Mouse (Mus musculus) forebrain, embryonic 13.5 days (tissue): ENCODE results near the gene Wnt11. TPM values are rescaled to one million over a fixed set of nuclear protein-coding genes. Genes with fewer than 3 reads are reported as not detected.

Experiments used
- ATAC-seq: fragments of 200-750 bp; cut with Nextera tagmentation; 2 replicates; pipeline ENCODE4 v1.8.0; 2017
- H3K27ac ChIP-seq: fragments of 300-500 bp; sonication (generic); 2 replicates; pipeline ENCODE4 v1.5.1; 2015; ENCODE audit warnings: inconsistent platforms, mild to moderate bottlenecking, moderate library complexity
- H3K27me3 ChIP-seq: fragments of 300-500 bp; sonication (generic); 2 replicates; pipeline ENCODE4 v1.6.1; 2015; ENCODE audit warnings: mild to moderate bottlenecking, inconsistent platforms
- H3K36me3 ChIP-seq: fragments of 300-500 bp; sonication (generic); 2 replicates; pipeline ENCODE4 v1.6.1; 2015; ENCODE audit warnings: mild to moderate bottlenecking, inconsistent platforms; ENCODE audit not compliant: poor library complexity, severe bottlenecking
- H3K4me1 ChIP-seq: fragments of 300-500 bp; sonication (generic); 2 replicates; pipeline ENCODE4 v1.6.1; 2015; ENCODE audit warnings: inconsistent platforms
- H3K4me2 ChIP-seq: fragments of 300-500 bp; sonication (generic); 2 replicates; pipeline ENCODE4 v1.6.1; 2015; ENCODE audit warnings: inconsistent platforms, mild to moderate bottlenecking, moderate library complexity
- H3K4me3 ChIP-seq: fragments of 300-500 bp; sonication (generic); 2 replicates; pipeline ENCODE4 v1.5.1; 2015; ENCODE audit warnings: mild to moderate bottlenecking, inconsistent platforms
- H3K9ac ChIP-seq: fragments of 300-500 bp; sonication (generic); 2 replicates; pipeline ENCODE4 v1.6.1; 2015; ENCODE audit warnings: mild to moderate bottlenecking, inconsistent platforms
- H3K9me3 ChIP-seq: fragments of 300-500 bp; sonication (generic); replicated peaks from 2 replicates; pipeline ENCODE4 v1.6.1; 2016; ENCODE audit warnings: inconsistent platforms
- WGBS: fragments of 180-500 bp; shearing (Covaris S2); methylation state at CpG from one replicate; pipeline ENCODE4 v1.1.7; 2015; 5-methylcytosine and 5-hydroxymethylcytosine counted together
- polyA plus RNA-seq: library from polyadenylated mRNA; unstranded; fragments of >200 nt; fragmentation: Nextera tagmentation; extraction: Ambion mirVana; gene quantifications from 2 replicates; pipeline ENCODE4 v1.2.1, GENCODE M21; 2015

Wnt11 gene
- polyA plus RNA-seq, 1 experiment from 2014 or later: 0.23 TPM

DNA sequence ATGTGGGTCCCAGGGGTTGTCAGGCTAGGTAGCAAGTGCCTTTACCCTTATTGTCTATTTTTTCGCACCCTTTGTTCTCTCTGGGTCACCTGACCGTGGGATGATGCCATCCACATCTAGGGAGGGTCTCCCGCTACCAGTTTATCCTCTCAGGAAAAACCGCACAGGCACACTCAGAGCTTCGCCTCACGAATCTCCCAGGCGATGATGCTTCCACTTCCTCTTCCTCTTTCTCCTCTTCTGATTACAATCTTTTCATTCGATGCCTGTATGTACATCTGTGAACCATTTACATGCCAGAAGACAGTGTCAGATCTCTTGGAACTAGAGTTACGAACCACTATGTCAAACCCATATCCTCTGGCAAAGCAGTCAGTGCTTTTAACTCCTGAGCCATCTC lies 31.7 kb upstream of the Wnt11 start:
- Histone ChIP-seq H3K36me3 (no peaks in the 10 kb centered on the region), H3K27me3 (no peaks in the 10 kb centered on the region), H3K27ac (no peak overlapping the region), H3K4me3 (no peak overlapping the region), H3K4me2 (no peak overlapping the region), H3K9me3 (peaks cover 5% of the 10 kb centered on the region; the same call in 1 of the 2 replicates), H3K9ac (no peak overlapping the region), H3K4me1 (no peaks in the 10 kb centered on the region)
- no peak for ATAC-seq
- WGBS: 87% methylated on average over 9 of the region's 9 CpGs

DNA sequence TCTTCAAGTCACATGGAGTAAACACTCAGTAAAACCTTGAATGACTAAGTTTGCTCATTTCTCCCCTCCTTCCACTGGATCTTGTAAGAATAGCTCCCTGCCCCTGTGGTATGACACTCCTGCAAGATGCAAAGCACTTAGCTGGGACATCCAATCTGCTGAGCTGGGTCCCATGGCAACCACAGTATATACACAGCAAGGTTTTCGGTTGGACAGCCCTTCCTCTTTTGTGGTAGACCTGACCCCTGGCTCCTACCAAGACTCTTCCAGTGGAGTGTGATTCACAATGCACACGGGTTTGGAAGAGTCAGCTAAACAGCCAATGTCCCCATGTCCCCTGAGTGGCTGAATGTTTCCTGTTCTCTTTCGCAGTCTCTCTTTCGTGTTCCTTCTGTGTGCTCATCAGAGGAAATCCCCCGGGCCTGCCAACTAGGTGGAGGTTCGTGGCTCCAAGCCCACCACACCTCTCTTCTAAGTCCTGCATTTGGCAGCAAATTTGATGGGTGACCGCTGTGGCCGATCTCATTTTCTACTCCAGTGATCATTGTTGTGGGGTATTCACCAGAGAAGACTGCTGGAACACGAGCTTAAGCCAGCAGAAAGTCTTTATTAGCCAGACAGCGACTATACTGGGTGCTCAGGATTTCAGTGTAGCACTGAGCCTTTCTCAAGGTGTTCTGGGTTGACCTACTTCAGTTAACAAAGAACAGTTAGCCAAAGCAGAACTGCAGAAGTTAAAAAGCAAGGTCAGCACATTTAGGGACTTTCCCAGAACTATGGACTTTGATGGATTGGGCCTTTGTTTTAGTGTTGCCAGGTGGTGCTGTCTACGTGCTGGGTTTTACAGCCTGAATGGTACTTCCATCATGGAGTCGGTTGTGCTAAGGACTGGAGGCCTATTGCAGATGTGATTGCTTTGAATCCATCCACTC lies 29.8 kb upstream of the Wnt11 start:
- H3K9me3 ChIP-seq: peaks cover 5% of the 10 kb centered on the region; the same call in 1 of the 2 replicates
- 59% methylated on average over 12 of the region's 12 CpGs for WGBS
- H3K9ac ChIP-seq: no peak overlapping the region
- no peak overlapping the region for H3K4me2 ChIP-seq
- no peaks in the 10 kb centered on the region for H3K36me3 ChIP-seq
- H3K27me3 ChIP-seq: no peaks in the 10 kb centered on the region
- ATAC-seq: 0 out of 2 replicates have a peak, but pooled peaks have one; percentile 21
- H3K4me1 ChIP-seq: no peaks in the 10 kb centered on the region
- no peak overlapping the region for H3K27ac ChIP-seq
- H3K4me3 ChIP-seq: no peak overlapping the region

DNA sequence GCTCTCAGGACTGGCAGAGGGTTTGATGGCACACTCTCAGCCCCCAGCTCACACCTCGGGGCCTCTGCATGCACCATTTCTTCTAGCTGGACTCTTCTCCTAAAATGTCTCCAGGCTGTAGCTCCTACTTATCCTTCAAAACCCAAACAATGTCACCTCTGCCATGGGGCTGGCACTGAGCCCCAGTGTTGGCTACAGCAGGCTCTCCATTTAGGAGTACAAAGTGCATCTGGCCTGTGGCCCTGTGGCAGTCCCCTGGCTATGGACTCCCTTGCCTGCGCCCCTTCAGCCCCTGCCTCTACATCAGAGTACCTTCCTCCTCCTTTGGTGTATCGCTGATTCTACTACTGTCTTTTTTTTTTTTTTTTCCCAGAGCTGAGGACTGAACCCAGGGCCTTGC lies 28.0 kb upstream of the Wnt11 start:
- ATAC-seq: no peak
- WGBS: 78% methylated on average over 3 of the region's 3 CpGs
- Histone ChIP-seq H3K9ac (no peak overlapping the region), H3K27ac (no peak overlapping the region), H3K9me3 (peaks cover 5% of the 10 kb centered on the region; the same call in 1 of the 2 replicates), H3K36me3 (no peaks in the 10 kb centered on the region), H3K4me3 (no peak overlapping the region), H3K4me1 (no peaks in the 10 kb centered on the region), H3K27me3 (no peaks in the 10 kb centered on the region), H3K4me2 (no peak overlapping the region)

DNA sequence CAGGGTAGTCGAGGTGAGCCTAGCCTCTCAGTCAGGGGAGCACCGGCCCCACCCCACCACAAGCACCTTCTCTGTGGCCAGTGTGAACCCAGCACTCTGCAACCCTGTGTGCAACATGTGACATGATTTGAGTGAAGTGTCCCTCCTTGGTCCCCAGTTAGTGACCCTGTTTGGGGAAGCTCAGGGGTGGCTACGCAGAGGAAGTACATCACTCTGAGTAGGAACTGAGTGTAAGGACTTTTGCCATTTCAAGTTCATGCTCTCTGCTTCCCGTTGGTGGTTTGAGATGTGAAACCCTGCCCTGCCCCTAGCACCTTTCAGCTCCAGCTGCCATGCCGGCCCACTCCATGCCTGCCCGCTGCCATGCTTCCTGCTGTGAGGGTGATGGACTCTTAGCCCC lies 25.5 kb upstream of the Wnt11 start:
- H3K4me2 ChIP-seq: no peak overlapping the region
- H3K27me3 ChIP-seq: 0 out of 2 replicates have a peak, but pooled peaks cover 3% of the 10 kb centered on the region
- no peak overlapping the region for H3K4me3 ChIP-seq
- H3K27ac ChIP-seq: no peak overlapping the region
- 92% methylated on average over 6 of the region's 6 CpGs for WGBS
- no peak overlapping the region for H3K9ac ChIP-seq
- no peak for ATAC-seq
- H3K4me1 ChIP-seq: peaks cover 3% of the 10 kb centered on the region
- H3K9me3 ChIP-seq: no peaks in the 10 kb centered on the region
- H3K36me3 ChIP-seq: no peaks in the 10 kb centered on the region

DNA sequence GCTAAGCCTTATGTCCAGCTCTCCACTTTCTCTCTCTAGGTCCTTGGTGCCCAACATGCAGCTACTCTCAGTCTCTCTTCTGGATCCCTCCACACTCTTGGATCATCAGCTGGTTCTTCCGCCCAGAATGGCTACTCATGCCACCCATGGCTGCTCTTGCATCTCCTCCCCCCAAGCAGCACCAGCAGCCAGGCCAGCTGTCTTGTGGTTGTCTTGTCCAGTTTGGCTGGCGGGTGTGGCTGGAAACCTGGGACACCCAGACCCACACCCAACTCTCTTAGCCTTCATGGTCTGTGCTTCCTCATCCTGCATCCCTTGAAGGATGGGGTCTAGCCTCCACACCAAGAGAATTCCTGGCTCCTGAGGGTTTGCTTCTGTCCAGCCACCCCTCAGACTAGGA lies 24.3 kb upstream of the Wnt11 start:
- Histone ChIP-seq H3K27me3 (0 out of 2 replicates have a peak, but pooled peaks cover 3% of the 10 kb centered on the region), H3K36me3 (no peaks in the 10 kb centered on the region), H3K9me3 (no peaks in the 10 kb centered on the region), H3K4me2 (no peak overlapping the region), H3K4me3 (no peak overlapping the region), H3K9ac (no peak overlapping the region), H3K27ac (no peak overlapping the region), H3K4me1 (peaks cover 7% of the 10 kb centered on the region)
- WGBS: 98% methylated on average over 2 of the region's 2 CpGs
- no peak for ATAC-seq

DNA sequence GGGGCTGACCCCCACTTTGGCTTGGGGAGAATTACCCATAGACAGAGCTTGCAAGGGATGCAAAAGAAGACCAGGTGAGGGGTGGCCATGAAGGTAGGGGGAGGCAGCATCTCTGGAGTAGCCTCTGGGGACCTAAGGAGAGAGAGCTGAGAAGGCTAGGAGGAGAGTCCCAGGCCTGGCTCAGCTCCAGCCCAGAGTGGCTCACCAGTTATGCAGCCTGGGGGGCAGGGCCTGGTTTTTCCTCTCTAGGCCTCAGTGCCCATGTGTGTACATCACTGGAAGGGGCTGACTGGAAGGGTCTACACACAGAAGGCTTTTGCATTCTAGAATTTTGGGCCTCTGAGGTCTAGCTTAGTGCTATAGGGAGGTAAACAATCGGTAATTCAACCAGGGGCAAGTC lies 14.4 kb upstream of the Wnt11 start:
- Histone ChIP-seq H3K4me2 (no peak overlapping the region), H3K27me3 (peaks cover 14% of the 10 kb centered on the region), H3K36me3 (no peaks in the 10 kb centered on the region), H3K9ac (no peak overlapping the region), H3K9me3 (no peaks in the 10 kb centered on the region), H3K4me3 (no peak overlapping the region), H3K27ac (no peak overlapping the region), H3K4me1 (0 out of 2 replicates have a peak, but pooled peaks cover 7% of the 10 kb centered on the region)
- ATAC-seq: no peak
- WGBS: 91% methylated on average over 1 of the region's 1 CpGs

DNA sequence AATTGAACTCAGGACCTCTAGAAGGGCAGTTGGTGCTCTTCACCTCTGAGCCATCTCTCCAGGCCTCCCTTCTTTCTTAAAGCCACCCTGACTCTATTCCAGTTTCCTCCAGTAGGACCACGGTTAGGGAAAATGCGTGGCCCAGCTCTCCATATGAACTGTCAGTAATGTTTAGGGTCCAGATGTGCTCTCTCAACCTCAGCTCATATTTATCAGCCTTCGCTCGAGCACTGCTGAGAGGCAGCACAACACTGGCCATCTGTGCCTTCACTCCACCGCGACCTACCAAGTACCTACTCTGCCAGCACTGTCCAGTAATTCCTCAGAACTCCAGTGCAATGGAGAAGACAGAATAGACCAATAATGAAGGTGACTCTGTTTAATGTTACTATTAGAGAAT lies 12.0 kb upstream of the Wnt11 start:
- ATAC-seq: no peak
- no peaks in the 10 kb centered on the region for H3K9me3 ChIP-seq
- H3K27ac ChIP-seq: no peak overlapping the region
- H3K4me2 ChIP-seq: no peak overlapping the region
- no peaks in the 10 kb centered on the region for H3K36me3 ChIP-seq
- peaks cover 5% of the 10 kb centered on the region for H3K27me3 ChIP-seq
- 90% methylated on average over 6 of the region's 6 CpGs for WGBS
- H3K4me1 ChIP-seq: peaks cover 7% of the 10 kb centered on the region; the same call in 1 of the 2 replicates
- H3K9ac ChIP-seq: no peak overlapping the region
- H3K4me3 ChIP-seq: no peak overlapping the region

DNA sequence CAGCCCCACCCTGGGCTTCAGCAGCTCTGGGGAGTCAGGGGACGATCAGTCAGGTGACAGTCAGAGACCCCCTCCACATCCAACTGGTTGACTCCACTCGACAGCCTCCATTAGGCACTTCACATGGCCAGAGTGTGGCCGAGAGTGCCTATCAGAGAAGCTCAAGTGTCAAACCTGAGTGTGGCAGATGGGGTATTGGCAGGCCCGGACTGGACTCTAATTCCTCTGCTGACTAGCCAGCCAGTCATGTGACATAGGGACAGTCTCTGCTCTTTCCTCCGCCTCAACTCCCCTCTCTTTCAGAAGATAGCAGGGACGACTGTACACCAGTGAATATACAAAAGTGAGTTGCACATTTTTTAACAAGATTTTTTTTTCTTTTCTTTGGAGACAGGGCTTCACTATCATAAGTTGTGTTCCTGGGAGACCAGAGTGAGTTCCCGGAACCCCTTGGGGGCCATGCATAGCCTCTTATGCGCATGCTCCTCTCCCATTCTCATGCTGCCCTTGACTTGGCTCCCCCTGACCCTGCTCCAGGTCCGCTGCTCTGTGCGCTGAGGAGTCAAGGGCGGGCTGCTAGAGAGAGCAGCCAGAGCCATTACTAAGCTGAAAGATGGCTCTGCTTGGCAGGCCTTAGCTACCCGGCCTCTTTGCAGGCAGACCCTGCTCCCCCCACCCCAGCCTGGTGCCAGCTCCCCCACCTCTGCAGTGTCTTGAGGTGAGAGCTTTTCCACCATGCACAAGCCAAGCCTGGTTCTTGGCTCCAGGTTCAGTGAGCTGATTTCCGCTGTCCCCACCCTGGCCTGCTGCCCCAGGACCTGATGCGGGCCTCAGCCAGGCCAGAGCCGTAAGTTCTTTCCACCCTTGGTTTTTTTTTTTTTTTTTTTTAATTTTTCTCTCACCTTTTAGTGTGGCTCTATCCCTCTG lies 10.8 kb upstream of the Wnt11 start:
- Histone ChIP-seq H3K9me3 (no peaks in the 10 kb centered on the region), H3K9ac (no peak overlapping the region), H3K4me2 (no peak overlapping the region), H3K4me3 (no peak overlapping the region), H3K36me3 (no peaks in the 10 kb centered on the region), H3K27me3 (no peaks in the 10 kb centered on the region), H3K4me1 (peaks cover 12% of the 10 kb centered on the region; the same call in 1 of the 2 replicates), H3K27ac (no peak overlapping the region)
- ATAC-seq: no peak
- 70% methylated on average over 15 of the region's 15 CpGs for WGBS

DNA sequence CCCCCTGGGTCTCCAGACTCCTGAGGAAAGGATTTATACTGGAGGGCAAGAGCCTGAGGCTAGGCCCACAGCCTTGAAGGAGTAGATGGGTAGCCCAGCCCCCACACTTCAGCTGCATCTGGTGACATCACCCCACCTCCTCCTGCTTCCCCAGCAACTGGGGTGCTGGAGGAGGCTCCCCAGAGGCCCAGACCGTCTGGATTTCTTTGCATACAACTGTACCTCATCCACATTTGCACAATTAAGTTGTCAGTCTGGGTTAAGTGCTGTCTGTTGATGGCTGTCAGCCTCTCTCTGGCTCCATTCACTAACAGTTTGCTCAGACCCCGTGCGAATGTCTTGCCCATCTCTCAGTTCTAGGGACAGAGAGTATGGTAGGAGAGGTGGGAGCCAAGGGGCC lies 6.9 kb upstream of the Wnt11 start:
- no peak overlapping the region for H3K9ac ChIP-seq
- no peak overlapping the region for H3K4me3 ChIP-seq
- WGBS: 49% methylated on average over 3 of the region's 3 CpGs
- H3K9me3 ChIP-seq: no peaks in the 10 kb centered on the region
- peaks cover 31% of the 10 kb centered on the region for H3K27me3 ChIP-seq
- H3K4me2 ChIP-seq: no peak overlapping the region
- peak; percentile 75 for ATAC-seq
- no peak overlapping the region; the same call in 1 of the 2 replicates for H3K27ac ChIP-seq
- no peaks in the 10 kb centered on the region for H3K36me3 ChIP-seq
- H3K4me1 ChIP-seq: peaks cover 12% of the 10 kb centered on the region; the same call in 1 of the 2 replicates

DNA sequence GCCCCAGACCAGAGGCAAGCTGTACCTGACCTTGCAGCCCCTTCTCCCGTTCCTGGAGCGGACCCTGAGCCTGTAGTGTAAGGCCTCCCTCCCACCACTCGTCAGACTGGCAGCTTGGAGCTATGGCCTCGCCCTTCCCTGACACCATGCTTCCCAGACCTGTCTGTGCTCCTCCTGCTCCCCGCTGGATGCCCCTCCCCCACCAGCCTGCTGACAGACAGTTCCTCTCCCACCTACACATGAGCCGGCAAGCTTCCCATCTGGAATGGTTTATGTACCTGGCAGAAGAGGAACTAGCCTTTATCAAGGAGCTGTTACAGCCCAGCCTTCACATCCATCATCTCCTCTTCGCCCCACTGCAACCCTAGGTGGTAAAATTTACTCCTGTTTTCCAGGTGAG lies 6.0 kb upstream of the Wnt11 start:
- H3K4me2 ChIP-seq: no peak overlapping the region
- H3K4me1 ChIP-seq: peaks cover 12% of the 10 kb centered on the region; the same call in 1 of the 2 replicates
- H3K27me3 ChIP-seq: peaks cover 38% of the 10 kb centered on the region
- ATAC-seq: no peak
- H3K9ac ChIP-seq: no peak overlapping the region
- H3K9me3 ChIP-seq: no peaks in the 10 kb centered on the region
- 39% methylated on average over 7 of the region's 7 CpGs for WGBS
- H3K36me3 ChIP-seq: no peaks in the 10 kb centered on the region
- H3K27ac ChIP-seq: no peak overlapping the region
- H3K4me3 ChIP-seq: no peak overlapping the region

DNA sequence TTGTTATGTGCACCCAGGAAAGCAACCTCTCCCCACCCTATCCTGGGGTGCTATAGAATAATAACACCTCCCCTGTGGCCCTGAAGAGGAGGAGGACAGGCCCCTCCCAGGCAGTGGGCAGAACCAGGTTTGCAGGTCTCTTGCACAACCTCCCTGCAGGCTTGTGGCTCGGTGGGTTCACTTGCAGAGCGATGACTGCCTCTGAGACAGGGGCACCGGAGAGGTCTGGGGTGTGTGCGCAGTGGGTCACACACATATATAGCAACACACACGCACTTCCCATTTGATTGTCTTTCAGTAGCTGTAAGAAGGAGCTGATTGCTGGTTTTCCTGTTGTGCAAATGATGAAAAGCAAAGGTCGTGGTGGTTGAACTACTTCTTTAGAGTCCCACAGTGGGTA lies 3.6 kb upstream of the Wnt11 start:
- Histone ChIP-seq H3K4me1 (peaks cover 32% of the 10 kb centered on the region), H3K27ac (no peak overlapping the region), H3K4me3 (no peak overlapping the region), H3K9me3 (no peaks in the 10 kb centered on the region), H3K36me3 (no peaks in the 10 kb centered on the region), H3K9ac (no peak overlapping the region), H3K27me3 (peaks cover 62% of the 10 kb centered on the region), H3K4me2 (no peak overlapping the region)
- 62% methylated on average over 6 of the region's 6 CpGs for WGBS
- ATAC-seq: no peak
